Mouse (Mus musculus): ENCODE measurements around the gene Dach1. TPM values are rescaled to one million over a fixed set of nuclear protein-coding genes. Genes with fewer than 3 reads are reported as not detected.

Dach1 gene
- polyA plus RNA-seq, 1 experiment from 2014 or later, result 16.5 TPM

DNA sequence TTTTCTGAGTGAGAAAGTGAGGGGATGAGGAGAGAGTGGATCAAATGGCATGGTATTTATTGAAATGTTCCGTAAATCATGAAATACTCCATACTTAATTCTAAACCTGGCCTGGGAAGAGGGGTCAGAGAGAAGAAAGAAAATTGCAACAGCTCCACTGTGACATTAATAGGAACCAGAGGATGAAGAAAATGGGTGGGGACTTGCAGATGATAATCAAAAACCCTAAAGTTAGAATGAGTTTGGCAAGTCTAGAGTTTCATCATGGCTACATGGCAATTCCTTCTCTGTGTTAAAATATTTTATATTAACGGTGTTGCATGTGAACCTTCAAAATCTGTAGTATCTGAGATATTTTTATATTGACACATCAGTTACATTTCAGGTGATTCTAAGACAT, 80.3 kb downstream of the Dach1 start:
- no peak overlapping the region for H3K4me2 ChIP-seq (ENCODE audit: low read depth, severe bottlenecking)
- H3K9ac ChIP-seq (ENCODE audit: low read length), result no peak overlapping the region
- no peak for ATAC-seq (ENCODE audit: insufficient number of reproducible peaks, low FRiP score, low TSS enrichment, low read depth)
- H3K4me3 ChIP-seq (ENCODE audit: low read depth, low read length), result no peak overlapping the region
- no peaks in the 10 kb centered on the region for H3K27me3 ChIP-seq (ENCODE audit: control insufficient read depth, insufficient read depth, low read length)
- no peaks in the 10 kb centered on the region for H3K4me1 ChIP-seq (ENCODE audit: control insufficient read depth, insufficient read depth, low read length)
- H3K9me3 ChIP-seq (ENCODE audit: control insufficient read depth, low read length), result no peaks in the 10 kb centered on the region
- WGBS, result 96% methylated on average over 2 of the region's 2 CpGs
- no peak overlapping the region for H3K27ac ChIP-seq (replicated peaks; ENCODE audit: low read depth, low read length)
- no peak for DNase-seq (ENCODE audit: low spot score)
- no peaks in the 10 kb centered on the region for H3K36me3 ChIP-seq (ENCODE audit: control insufficient read depth, insufficient read depth, low read length)

DNA sequence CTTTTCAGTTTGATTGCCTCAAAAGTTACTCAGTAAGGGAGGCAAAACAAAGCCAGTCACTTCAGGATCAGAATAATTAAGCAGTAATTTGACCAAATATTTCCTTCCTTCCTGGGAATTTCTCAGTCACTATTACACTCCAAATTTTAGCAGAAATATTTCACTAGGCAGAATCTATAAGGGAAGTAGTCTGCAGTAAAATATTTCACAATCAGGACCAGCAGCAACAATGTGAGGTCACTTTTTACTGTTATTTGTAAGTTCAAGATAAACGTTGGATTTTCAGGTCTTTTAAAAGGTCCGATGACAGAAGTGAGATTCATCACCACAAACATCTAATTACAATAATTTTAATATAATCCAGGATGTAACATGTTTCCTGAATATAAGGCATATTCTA, 82.2 kb downstream of the Dach1 start:
- DNase-seq (ENCODE audit: low spot score), result no peak
- no peaks in the 10 kb centered on the region for H3K9me3 ChIP-seq (ENCODE audit: control insufficient read depth, low read length)
- H3K4me2 ChIP-seq (ENCODE audit: low read depth, severe bottlenecking), result no peak overlapping the region
- WGBS, result 77% methylated on average over 2 of the region's 2 CpGs
- H3K27me3 ChIP-seq (ENCODE audit: control insufficient read depth, insufficient read depth, low read length), result no peaks in the 10 kb centered on the region
- H3K4me3 ChIP-seq (ENCODE audit: low read depth, low read length), result no peak overlapping the region
- H3K27ac ChIP-seq (replicated peaks; ENCODE audit: low read depth, low read length), result no peak overlapping the region
- no peaks in the 10 kb centered on the region for H3K4me1 ChIP-seq (ENCODE audit: control insufficient read depth, insufficient read depth, low read length)
- no peak overlapping the region for H3K9ac ChIP-seq (ENCODE audit: low read length)
- no peaks in the 10 kb centered on the region for H3K36me3 ChIP-seq (ENCODE audit: control insufficient read depth, insufficient read depth, low read length)
- no peak for ATAC-seq (ENCODE audit: insufficient number of reproducible peaks, low FRiP score, low TSS enrichment, low read depth)

DNA sequence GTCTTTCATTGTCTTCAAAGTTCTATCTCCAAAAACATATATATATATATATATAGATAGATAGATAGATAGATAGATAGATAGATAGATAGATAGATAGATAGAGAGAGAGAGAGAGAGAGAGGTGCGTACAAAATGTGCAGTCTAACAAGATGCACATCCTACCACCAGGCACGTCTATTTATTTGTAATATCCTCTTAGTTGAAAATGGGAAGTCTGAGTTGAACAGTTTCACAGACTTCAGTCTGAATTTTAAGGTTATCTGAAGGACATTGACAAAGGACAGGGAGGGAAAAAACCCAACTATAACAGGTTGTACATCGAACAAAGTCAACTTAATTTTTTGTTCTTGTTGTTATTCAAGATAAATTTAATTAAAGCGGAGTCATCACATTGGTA, 82.8 kb downstream of the Dach1 start:
- no peak overlapping the region for H3K4me2 ChIP-seq (ENCODE audit: low read depth, severe bottlenecking)
- H3K27ac ChIP-seq (replicated peaks; ENCODE audit: low read depth, low read length), result no peak overlapping the region
- H3K36me3 ChIP-seq (ENCODE audit: control insufficient read depth, insufficient read depth, low read length), result no peaks in the 10 kb centered on the region
- no peak overlapping the region for H3K4me3 ChIP-seq (ENCODE audit: low read depth, low read length)
- WGBS, result 89% methylated on average over 4 of the region's 4 CpGs
- H3K27me3 ChIP-seq (ENCODE audit: control insufficient read depth, insufficient read depth, low read length), result no peaks in the 10 kb centered on the region
- H3K4me1 ChIP-seq (ENCODE audit: control insufficient read depth, insufficient read depth, low read length), result no peaks in the 10 kb centered on the region
- H3K9me3 ChIP-seq (ENCODE audit: control insufficient read depth, low read length), result no peaks in the 10 kb centered on the region
- no peak overlapping the region for H3K9ac ChIP-seq (ENCODE audit: low read length)
- no peak for DNase-seq (ENCODE audit: low spot score)
- ATAC-seq (ENCODE audit: insufficient number of reproducible peaks, low FRiP score, low TSS enrichment, low read depth), result no peak

DNA sequence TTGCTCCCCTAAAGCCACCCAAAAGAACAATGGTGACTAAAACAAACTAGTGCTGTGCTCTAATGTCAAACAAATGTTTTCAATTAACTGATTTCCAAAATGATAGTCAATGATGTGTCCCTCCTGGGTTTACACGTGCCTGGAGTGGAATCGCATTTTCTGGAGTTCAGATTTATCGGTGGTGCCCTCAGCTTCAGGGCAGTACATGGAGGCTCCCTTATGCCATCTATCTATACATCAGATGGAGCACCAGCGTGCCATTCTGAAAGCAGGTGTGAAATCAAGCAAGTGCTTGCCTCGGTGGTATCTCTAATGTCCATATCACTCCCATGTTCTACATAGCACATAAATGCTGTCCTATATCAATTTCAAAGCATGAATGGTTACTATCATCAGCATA, 84.4 kb downstream of the Dach1 start:
- H3K4me2 ChIP-seq (ENCODE audit: low read depth, severe bottlenecking), result no peak overlapping the region
- no peak overlapping the region for H3K9ac ChIP-seq (ENCODE audit: low read length)
- H3K9me3 ChIP-seq (ENCODE audit: control insufficient read depth, low read length), result no peaks in the 10 kb centered on the region
- H3K27ac ChIP-seq (replicated peaks; ENCODE audit: low read depth, low read length), result no peak overlapping the region
- H3K4me3 ChIP-seq (ENCODE audit: low read depth, low read length), result no peak overlapping the region
- no peaks in the 10 kb centered on the region for H3K36me3 ChIP-seq (ENCODE audit: control insufficient read depth, insufficient read depth, low read length)
- no peaks in the 10 kb centered on the region for H3K4me1 ChIP-seq (ENCODE audit: control insufficient read depth, insufficient read depth, low read length)
- ATAC-seq (ENCODE audit: insufficient number of reproducible peaks, low FRiP score, low TSS enrichment, low read depth) (no peak), DNase-seq (ENCODE audit: low spot score) (no peak)
- 75% methylated on average over 5 of the region's 5 CpGs for WGBS
- H3K27me3 ChIP-seq (ENCODE audit: control insufficient read depth, insufficient read depth, low read length), result no peaks in the 10 kb centered on the region

DNA sequence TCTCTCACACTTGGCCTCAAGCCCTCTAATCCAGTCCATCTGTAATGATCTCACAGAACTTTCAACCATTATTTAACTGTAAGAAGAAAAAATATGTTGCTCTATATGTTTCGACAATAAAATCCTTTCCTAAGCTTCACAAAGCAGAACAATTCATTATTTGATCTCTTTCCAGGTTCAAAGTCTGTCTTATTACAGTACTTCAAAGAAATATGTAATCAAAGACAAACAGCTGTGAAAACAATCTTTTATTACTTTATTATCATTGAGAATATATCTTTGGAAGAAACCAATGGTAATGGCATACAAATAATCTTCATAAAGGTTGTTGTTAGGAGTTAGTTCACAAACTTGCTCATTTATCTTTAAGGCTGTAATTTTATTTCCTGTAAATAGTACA, 84.8 kb downstream of the Dach1 start:
- DNase-seq (ENCODE audit: low spot score), result no peak
- Histone ChIP-seq H3K4me1 (ENCODE audit: control insufficient read depth, insufficient read depth, low read length) (no peaks in the 10 kb centered on the region), H3K27ac (replicated peaks; ENCODE audit: low read depth, low read length) (no peak overlapping the region), H3K9me3 (ENCODE audit: control insufficient read depth, low read length) (no peaks in the 10 kb centered on the region), H3K27me3 (ENCODE audit: control insufficient read depth, insufficient read depth, low read length) (no peaks in the 10 kb centered on the region), H3K36me3 (ENCODE audit: control insufficient read depth, insufficient read depth, low read length) (no peaks in the 10 kb centered on the region), H3K9ac (ENCODE audit: low read length) (no peak overlapping the region), H3K4me3 (ENCODE audit: low read depth, low read length) (no peak overlapping the region), H3K4me2 (ENCODE audit: low read depth, severe bottlenecking) (no peak overlapping the region)
- ATAC-seq (ENCODE audit: insufficient number of reproducible peaks, low FRiP score, low TSS enrichment, low read depth), result no peak
- WGBS, result 73% methylated on average over 1 of the region's 1 CpGs

DNA sequence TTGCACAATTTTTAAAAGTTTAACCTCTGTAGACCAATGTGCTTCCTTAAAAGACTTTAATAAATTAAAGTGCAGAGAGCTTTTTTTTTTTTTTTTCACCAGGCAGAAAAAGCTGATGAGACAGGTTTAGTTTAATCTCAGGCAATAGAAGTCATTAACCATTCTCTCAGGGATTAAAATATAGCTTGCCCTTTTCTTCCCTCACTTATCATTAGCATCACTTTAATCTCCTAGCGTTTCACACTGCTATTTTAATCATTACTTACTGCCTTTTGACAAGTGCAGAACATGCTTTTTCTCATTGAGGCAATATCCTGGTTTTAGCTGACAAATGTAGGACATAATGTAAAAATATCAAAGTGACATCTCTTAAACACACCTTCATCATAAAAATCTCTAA, 86.1 kb downstream of the Dach1 start:
- Histone ChIP-seq H3K4me3 (ENCODE audit: low read depth, low read length) (no peak overlapping the region), H3K9ac (ENCODE audit: low read length) (no peak overlapping the region), H3K36me3 (ENCODE audit: control insufficient read depth, insufficient read depth, low read length) (no peaks in the 10 kb centered on the region), H3K9me3 (ENCODE audit: control insufficient read depth, low read length) (no peaks in the 10 kb centered on the region), H3K27me3 (ENCODE audit: control insufficient read depth, insufficient read depth, low read length) (no peaks in the 10 kb centered on the region), H3K27ac (replicated peaks; ENCODE audit: low read depth, low read length) (no peak overlapping the region), H3K4me2 (ENCODE audit: low read depth, severe bottlenecking) (no peak overlapping the region), H3K4me1 (ENCODE audit: control insufficient read depth, insufficient read depth, low read length) (no peaks in the 10 kb centered on the region)
- WGBS, result 26% methylated on average over 1 of the region's 1 CpGs
- DNase-seq (ENCODE audit: low spot score), result no peak
- no peak for ATAC-seq (ENCODE audit: insufficient number of reproducible peaks, low FRiP score, low TSS enrichment, low read depth)

DNA sequence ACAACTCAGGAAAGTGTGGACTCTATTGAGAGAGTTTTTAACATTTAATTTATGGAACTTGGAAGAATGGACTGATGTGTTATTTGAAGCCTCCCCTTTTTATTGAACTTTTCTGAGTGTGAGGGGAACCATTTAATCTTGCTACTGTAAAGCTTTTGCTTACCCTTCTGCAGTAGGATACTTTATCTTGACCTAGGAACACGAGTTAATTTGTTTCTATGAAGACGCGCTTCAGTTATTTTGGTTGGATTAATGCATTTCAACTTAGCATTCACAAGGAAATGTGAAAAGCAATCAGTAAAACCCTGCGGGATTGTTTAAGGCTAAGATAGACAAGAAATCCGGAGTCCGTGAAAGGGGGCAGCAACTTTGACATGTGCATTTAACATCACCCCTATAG, 89.6 kb downstream of the Dach1 start:
- Histone ChIP-seq H3K4me3 (ENCODE audit: low read depth, low read length) (no peak overlapping the region), H3K4me2 (ENCODE audit: low read depth, severe bottlenecking) (no peak overlapping the region), H3K4me1 (ENCODE audit: control insufficient read depth, insufficient read depth, low read length) (no peaks in the 10 kb centered on the region), H3K9me3 (ENCODE audit: control insufficient read depth, low read length) (no peaks in the 10 kb centered on the region), H3K27me3 (ENCODE audit: control insufficient read depth, insufficient read depth, low read length) (no peaks in the 10 kb centered on the region), H3K36me3 (ENCODE audit: control insufficient read depth, insufficient read depth, low read length) (no peaks in the 10 kb centered on the region), H3K9ac (ENCODE audit: low read length) (no peak overlapping the region), H3K27ac (replicated peaks; ENCODE audit: low read depth, low read length) (no peak overlapping the region)
- DNase-seq (ENCODE audit: low spot score) (no peak), ATAC-seq (ENCODE audit: insufficient number of reproducible peaks, low FRiP score, low TSS enrichment, low read depth) (no peak)
- WGBS, result 92% methylated on average over 6 of the region's 6 CpGs

DNA sequence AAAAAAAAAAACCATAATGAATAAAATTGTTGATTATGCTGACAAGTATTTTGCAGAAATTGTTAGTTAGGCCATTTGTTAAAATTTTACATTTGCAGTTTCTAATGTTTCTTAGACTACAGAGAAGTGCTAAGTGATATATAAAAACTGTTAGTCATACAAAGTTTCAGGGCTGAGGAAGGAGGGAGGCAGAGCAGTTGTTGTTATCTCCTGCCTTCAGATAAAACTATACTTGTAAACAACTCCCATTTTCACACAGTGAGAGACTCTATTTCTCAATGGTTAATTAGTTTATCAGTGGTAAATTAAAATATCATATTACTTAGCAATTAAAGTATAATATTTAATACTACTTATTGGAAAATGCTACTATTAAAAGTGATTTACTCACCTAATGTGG, 91.6 kb downstream of the Dach1 start:
- Histone ChIP-seq H3K27me3 (ENCODE audit: control insufficient read depth, insufficient read depth, low read length) (no peaks in the 10 kb centered on the region), H3K4me3 (ENCODE audit: low read depth, low read length) (no peak overlapping the region), H3K9me3 (ENCODE audit: control insufficient read depth, low read length) (no peaks in the 10 kb centered on the region), H3K36me3 (ENCODE audit: control insufficient read depth, insufficient read depth, low read length) (no peaks in the 10 kb centered on the region), H3K4me1 (ENCODE audit: control insufficient read depth, insufficient read depth, low read length) (peaks cover 4% of the 10 kb centered on the region; the same call in 1 of the 2 replicates), H3K9ac (ENCODE audit: low read length) (no peak overlapping the region), H3K27ac (replicated peaks; ENCODE audit: low read depth, low read length) (no peak overlapping the region), H3K4me2 (ENCODE audit: low read depth, severe bottlenecking) (no peak overlapping the region)
- ATAC-seq (ENCODE audit: insufficient number of reproducible peaks, low FRiP score, low TSS enrichment, low read depth), result no peak
- no peak for DNase-seq (ENCODE audit: low spot score)

DNA sequence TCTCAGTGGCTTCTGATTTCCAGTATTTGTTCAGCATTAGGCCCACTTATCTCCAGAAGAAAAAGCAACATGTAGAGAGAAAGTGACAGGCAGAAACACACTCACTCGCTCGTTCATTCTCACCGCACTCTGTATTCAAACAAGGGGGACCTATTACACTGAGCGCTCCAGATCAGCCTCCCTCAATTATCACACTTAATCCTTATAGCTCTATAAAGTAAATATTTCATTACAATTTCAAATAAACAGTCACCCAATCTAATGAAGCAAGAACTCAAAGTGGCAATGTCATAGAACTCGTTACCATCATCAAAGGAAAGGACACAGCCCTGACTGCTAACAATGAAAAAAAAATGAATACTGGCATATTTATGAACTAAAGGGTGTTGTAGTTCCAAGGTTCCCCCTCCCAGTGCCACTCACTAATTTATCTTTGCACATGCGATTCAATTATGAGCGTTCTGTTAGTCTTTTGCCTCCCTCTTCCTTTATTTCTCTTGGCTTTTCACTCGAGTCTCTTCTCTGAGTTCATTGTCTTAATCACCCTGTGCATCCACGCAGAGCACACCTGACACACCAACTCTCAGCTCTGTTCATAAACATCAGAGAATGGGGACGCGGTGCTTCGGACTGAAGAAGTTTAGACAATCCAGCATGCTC, 96.0 kb downstream of the Dach1 start:
- Histone ChIP-seq H3K27me3 (ENCODE audit: control insufficient read depth, insufficient read depth, low read length) (no peaks in the 10 kb centered on the region), H3K4me3 (ENCODE audit: low read depth, low read length) (no peak overlapping the region), H3K27ac (replicated peaks; ENCODE audit: low read depth, low read length) (no peak overlapping the region), H3K36me3 (ENCODE audit: control insufficient read depth, insufficient read depth, low read length) (no peaks in the 10 kb centered on the region), H3K9me3 (ENCODE audit: control insufficient read depth, low read length) (no peaks in the 10 kb centered on the region), H3K4me2 (ENCODE audit: low read depth, severe bottlenecking) (no peak overlapping the region), H3K4me1 (ENCODE audit: control insufficient read depth, insufficient read depth, low read length) (peaks cover 12% of the 10 kb centered on the region), H3K9ac (ENCODE audit: low read length) (no peak overlapping the region)
- 61% methylated on average over 12 of the region's 12 CpGs for WGBS
- no peak for ATAC-seq (ENCODE audit: insufficient number of reproducible peaks, low FRiP score, low TSS enrichment, low read depth)
- DNase-seq (ENCODE audit: low spot score), result no peak
